Mouse (Mus musculus): Measurements from ENCODE around the gene Enpp6.

Enpp6 gene

GRCm38 (mm10) chr8:46986386-46987140 lies at the start of gene Enpp6:
Enpp6 (plus strand) TSS chr8:46986887.
- DNase-seq (ENCODE audit: low spot score) = peak; percentile 32

GRCm38 (mm10) chr8:46938218-46938617 lies 48.5 kb upstream of the Enpp6 start:
- no peak for DNase-seq (ENCODE audit: low spot score)

- DNase-seq (ENCODE audit: low spot score) = no peak
Measured at GRCm38 (mm10) chr8:46941295-46941694, 45.4 kb upstream of the Enpp6 start.

GRCm38 (mm10) chr8:46941731-46942650 lies 44.7 kb upstream of the Enpp6 start:
- no peak for DNase-seq (ENCODE audit: low spot score)

GRCm38 (mm10) chr8:46942651-46943024 lies 44.0 kb upstream of the Enpp6 start:
- no peak for DNase-seq (ENCODE audit: low spot score)

GRCm38 (mm10) chr8:46943337-46943736 lies 43.4 kb upstream of the Enpp6 start:
- DNase-seq (ENCODE audit: low spot score) = no peak

GRCm38 (mm10) chr8:46946181-46946580 lies 40.5 kb upstream of the Enpp6 start:
- DNase-seq (ENCODE audit: low spot score) = no peak

- no peak for DNase-seq (ENCODE audit: low spot score)
Measured at GRCm38 (mm10) chr8:46948091-46948757, 38.5 kb upstream of the Enpp6 start.

- peak; percentile 6 for DNase-seq (ENCODE audit: low spot score)
Measured at GRCm38 (mm10) chr8:46953472-46953871, 33.2 kb upstream of the Enpp6 start.

- DNase-seq (ENCODE audit: low spot score) = no peak
Measured at GRCm38 (mm10) chr8:46962630-46963427, 23.9 kb upstream of the Enpp6 start.

GRCm38 (mm10) chr8:46963619-46964145 lies 23.0 kb upstream of the Enpp6 start:
- DNase-seq (ENCODE audit: low spot score) = no peak

- no peak for DNase-seq (ENCODE audit: low spot score)
Measured at GRCm38 (mm10) chr8:46965812-46966211, 20.9 kb upstream of the Enpp6 start.

- DNase-seq (ENCODE audit: low spot score) = no peak
Measured at GRCm38 (mm10) chr8:46968721-46969120, 18.0 kb upstream of the Enpp6 start.

- DNase-seq (ENCODE audit: low spot score) = no peak
Measured at GRCm38 (mm10) chr8:46969386-46969785, 17.3 kb upstream of the Enpp6 start.

GRCm38 (mm10) chr8:46977376-46977775 lies 9.3 kb upstream of the Enpp6 start:
- DNase-seq (ENCODE audit: low spot score) = no peak

GRCm38 (mm10) chr8:46982166-46982565 lies 4.5 kb upstream of the Enpp6 start:
- DNase-seq (ENCODE audit: low spot score) = no peak

- no peak for DNase-seq (ENCODE audit: low spot score)
Measured at GRCm38 (mm10) chr8:46982770-46983169, 3.9 kb upstream of the Enpp6 start.

GRCm38 (mm10) chr8:46984647-46985046 lies 2.0 kb upstream of the Enpp6 start:
- DNase-seq (ENCODE audit: low spot score) = no peak

GRCm38 (mm10) chr8:46988366-46988765 lies 1.7 kb downstream of the Enpp6 start:
- no peak for DNase-seq (ENCODE audit: low spot score)

GRCm38 (mm10) chr8:46991081-46991480 lies 4.4 kb downstream of the Enpp6 start:
- DNase-seq (ENCODE audit: low spot score) = no peak

GRCm38 (mm10) chr8:46992579-46992978 lies 5.9 kb downstream of the Enpp6 start:
- no peak for DNase-seq (ENCODE audit: low spot score)
